Mouse (Mus musculus): ENCODE measurements around the gene Inpp5b.

GRCm38 (mm10) chr4:124829671-124830070 lies 88.0 kb downstream of the Inpp5b start:
- TF ChIP-seq GATA1 (IDR thresholded peaks at IDR 0.05; ENCODE audit: low read length) = no peak
- TF ChIP-seq TAL1 (IDR thresholded peaks at IDR 0.05; ENCODE audit: low read length) = no peak
